Mouse (Mus musculus) cerebellum, adult 18-20 months (tissue): ENCODE measurements around the gene Olfr355.

Experiments used
- DNase-seq, 2 experiments: peaks; one replicate each; pipeline ENCODE4 v3.0.0; 2021

Gene Olfr355

DNA sequence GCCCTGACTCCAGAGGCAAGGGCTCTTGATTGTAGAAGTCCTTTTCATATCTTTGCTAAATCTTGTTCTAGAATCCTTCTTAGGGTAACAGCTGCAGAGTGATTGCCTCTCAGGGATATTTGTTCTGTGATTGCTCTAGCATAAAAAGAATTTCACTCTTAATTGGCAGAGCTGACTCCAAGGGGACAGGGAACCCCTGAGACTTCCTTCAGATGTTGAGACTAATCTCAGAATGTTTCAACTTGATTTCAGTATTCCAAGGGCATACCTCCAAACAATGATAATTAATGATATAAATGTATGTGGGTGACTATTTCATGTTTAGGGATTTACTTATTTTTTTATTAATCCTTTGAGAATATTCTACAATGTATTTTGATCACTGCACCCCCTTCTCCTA is at the start of gene Olfr355:
TSS of gene Olfr355 (minus strand) at position 101 of the 400 bp plus-strand sequence.
- DNase-seq, result no peak

DNA sequence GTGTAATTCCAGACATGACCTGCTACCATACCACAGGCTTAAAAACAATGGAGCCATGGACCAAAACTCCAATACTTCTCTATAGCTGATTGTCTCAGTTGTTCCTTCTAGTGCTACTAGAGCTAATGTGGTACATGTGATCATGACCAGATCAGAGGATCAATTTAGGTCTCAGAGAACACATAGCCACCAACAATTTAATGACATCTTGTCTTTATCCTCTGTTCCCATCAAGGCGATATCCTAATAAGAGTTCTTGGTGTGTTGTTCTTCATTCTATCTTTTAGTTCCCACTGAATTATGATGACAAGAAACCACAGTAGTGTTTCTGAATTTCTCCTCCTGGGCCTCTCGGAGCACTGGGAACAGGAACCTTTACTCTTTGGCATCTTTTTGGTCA is 8.1 kb upstream of the Olfr355 start, which contains the start of gene Olfr356:
TSS of gene Olfr356 (plus strand) at position 301 of the 400 bp plus-strand sequence.
- DNase-seq, result no peak

DNA sequence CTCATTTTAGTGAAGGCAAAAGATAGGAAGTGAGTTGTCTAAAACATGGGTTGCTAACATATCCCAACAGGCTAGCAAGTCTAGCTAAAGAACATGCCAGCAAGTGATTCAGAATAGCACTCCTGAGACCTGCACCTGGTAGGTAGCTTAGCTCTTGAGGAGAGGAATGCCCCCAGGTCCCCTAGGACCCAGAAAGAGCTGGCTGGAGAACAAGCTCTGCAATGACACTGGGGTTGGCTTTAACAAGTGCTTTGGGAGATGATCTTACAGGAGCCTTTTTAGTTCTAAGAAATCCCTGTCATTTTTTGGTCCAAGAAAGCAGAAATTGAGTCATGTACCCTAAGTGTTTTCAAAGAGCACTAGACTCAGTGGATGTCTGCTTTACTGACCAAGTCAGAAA is 23.3 kb downstream of the Olfr355 start, which contains the start of gene Olfr354:
TSS of gene Olfr354 (plus strand) at position 301 of the 400 bp plus-strand sequence.
- DNase-seq, result no peak

DNA sequence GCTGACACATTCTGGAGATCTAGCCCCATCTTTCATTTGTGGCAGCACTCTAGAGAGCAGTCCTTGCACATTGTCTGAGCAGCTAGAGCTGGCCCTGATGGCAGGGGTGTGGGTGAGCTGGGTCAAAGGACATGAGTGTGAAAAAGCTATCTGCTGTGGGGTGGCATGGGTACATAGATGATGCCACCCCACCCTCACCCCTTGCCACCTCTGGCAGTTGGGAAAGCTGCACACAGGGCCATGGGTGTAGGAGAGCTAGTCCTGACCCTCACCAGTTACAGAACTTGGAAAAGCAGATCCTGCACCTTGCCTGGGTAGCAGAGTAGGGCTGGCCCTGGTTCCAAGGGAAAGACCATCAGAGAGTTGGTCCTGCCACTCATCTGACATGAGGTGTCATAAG is 31.6 kb downstream of the Olfr355 start:
- DNase-seq, result no peak

DNA sequence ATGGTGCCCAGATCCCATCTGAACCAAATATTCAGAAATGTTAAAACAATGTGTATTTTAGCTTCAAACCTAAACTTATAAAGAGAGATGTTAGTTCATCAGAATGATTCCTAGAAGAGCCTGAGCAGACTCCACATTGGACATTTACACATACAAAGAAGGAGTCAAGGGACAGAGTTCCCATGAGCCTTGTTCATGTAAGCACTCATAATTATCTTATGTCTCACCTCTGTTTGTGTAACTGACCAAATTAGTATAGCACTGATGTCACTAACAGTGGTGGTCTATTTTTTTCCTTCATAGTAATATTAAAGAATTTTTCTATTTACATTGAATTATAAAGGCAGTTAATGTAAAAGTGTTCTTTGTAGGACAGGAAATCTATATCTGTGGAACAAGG is 35.9 kb downstream of the Olfr355 start, which contains the start of gene Olfr353:
TSS of gene Olfr353 (minus strand) at position 101 of the 400 bp plus-strand sequence.
- DNase-seq, result no peak
